Mouse (Mus musculus) liver, embryonic 13.5 days (tissue): ENCODE measurements around the gene Plau. TPM values are rescaled to one million over a fixed set of nuclear protein-coding genes. Genes with fewer than 3 reads are reported as not detected.
A peak's percentile ranks its signal among the peaks of the same experiment; 100 is the strongest.

Source experiments
- ATAC-seq: fragments of 200-750 bp; cut with Nextera tagmentation; 2 replicates; pipeline ENCODE4 v1.8.0; 2017; ENCODE audit warnings: low read depth, mild to moderate bottlenecking, moderate number of reproducible peaks, moderate library complexity
- DNase-seq: peaks from one replicate; pipeline ENCODE4 v3.0.0; 2022
- H3K27ac ChIP-seq: fragments of 300-500 bp; sonication (generic); 2 replicates; pipeline ENCODE4 v1.5.1; 2015; ENCODE audit warnings: moderate library complexity, mild to moderate bottlenecking, inconsistent platforms
- H3K27me3 ChIP-seq: fragments of 300-500 bp; sonication (generic); 2 replicates; pipeline ENCODE4 v1.6.1; 2015; ENCODE audit warnings: mild to moderate bottlenecking, inconsistent platforms
- H3K36me3 ChIP-seq: fragments of 300-500 bp; sonication (generic); 2 replicates; pipeline ENCODE4 v1.6.1; 2015; ENCODE audit warnings: mild to moderate bottlenecking, inconsistent platforms
- H3K4me1 ChIP-seq: fragments of 300-500 bp; sonication (generic); replicated peaks from 2 replicates; pipeline ENCODE4 v1.6.1; 2015; ENCODE audit warnings: inconsistent platforms
- H3K4me2 ChIP-seq: fragments of 300-500 bp; sonication (generic); 2 replicates; pipeline ENCODE4 v1.6.1; 2015; ENCODE audit warnings: inconsistent platforms, mild to moderate bottlenecking, moderate library complexity
- H3K4me3 ChIP-seq: fragments of 300-500 bp; sonication (generic); replicated peaks from 2 replicates; pipeline ENCODE4 v1.5.1; 2015; ENCODE audit warnings: mild to moderate bottlenecking, inconsistent platforms
- H3K9ac ChIP-seq: fragments of 300-500 bp; sonication (generic); 2 replicates; pipeline ENCODE4 v1.6.1; 2015; ENCODE audit warnings: mild to moderate bottlenecking, inconsistent platforms
- H3K9me3 ChIP-seq: fragments of 300-500 bp; sonication (generic); replicated peaks from 2 replicates; pipeline ENCODE4 v1.6.1; 2016; ENCODE audit warnings: inconsistent platforms
- WGBS: fragments of 180-500 bp; shearing (Covaris S2); methylation state at CpG from one replicate; pipeline ENCODE4 v1.1.7; 2015; ENCODE audit not compliant: insufficient replicate concordance; 5-methylcytosine and 5-hydroxymethylcytosine counted together
- polyA plus RNA-seq: library from polyadenylated mRNA; unstranded; fragments of >200 nt; fragmentation: Nextera tagmentation; extraction: Ambion mirVana; gene quantifications from 2 replicates; pipeline ENCODE4 v1.2.1, GENCODE M21; 2015

The Plau gene
- polyA plus RNA-seq, 1 experiment from 2014 or later: 0.74 TPM

DNA sequence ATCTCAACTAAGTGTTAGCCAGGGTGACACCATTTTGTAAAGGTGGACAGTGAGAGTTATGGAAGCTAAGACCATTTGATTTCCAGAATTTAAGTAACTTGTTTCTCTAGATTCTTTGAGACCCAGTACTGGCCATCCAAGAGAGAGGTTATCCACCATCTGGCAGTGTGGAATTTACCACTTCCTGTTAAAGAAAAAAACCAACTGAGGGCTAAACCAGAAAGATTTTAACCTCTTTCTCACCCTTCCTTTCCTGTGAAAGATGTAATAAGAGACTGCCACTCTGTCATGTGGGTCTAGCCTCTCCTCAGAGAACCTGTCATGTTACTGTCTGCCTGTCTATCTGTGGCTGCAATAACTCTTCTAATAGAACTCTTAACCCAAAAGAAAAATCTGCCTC lies 26.6 kb upstream of the Plau start:
- 0 out of 2 replicates have a peak, but pooled peaks cover 6% of the 10 kb centered on the region for H3K27me3 ChIP-seq
- H3K9ac ChIP-seq: no peak overlapping the region
- H3K27ac ChIP-seq: no peak overlapping the region
- no peak for DNase-seq
- H3K4me2 ChIP-seq: no peak overlapping the region
- H3K4me1 ChIP-seq: no peaks in the 10 kb centered on the region
- H3K9me3 ChIP-seq: no peaks in the 10 kb centered on the region
- ATAC-seq: no peak
- no peaks in the 10 kb centered on the region for H3K36me3 ChIP-seq
- no peak overlapping the region for H3K4me3 ChIP-seq

DNA sequence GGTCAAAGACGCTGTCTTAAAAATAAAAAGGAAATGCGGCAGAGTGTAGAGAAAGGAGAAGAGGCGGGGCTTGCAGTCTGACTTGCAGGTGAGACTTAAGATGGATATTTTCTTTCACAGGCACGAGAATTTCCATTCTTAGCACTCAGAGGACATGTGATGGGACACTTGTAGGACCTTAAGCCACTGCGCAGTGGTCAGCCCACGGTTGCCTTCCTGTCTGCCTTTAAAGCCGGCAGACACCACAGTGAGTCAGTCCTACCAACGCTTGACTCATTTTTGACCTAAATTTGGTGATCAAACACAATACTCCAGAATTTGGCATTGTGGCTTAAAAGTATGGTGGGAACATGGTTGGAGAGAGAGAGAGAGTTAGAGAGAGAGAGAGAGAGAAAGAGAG lies 25.2 kb upstream of the Plau start:
- no peak overlapping the region for H3K27ac ChIP-seq
- no peaks in the 10 kb centered on the region for H3K4me1 ChIP-seq
- H3K27me3 ChIP-seq: 0 out of 2 replicates have a peak, but pooled peaks cover 6% of the 10 kb centered on the region
- H3K36me3 ChIP-seq: no peaks in the 10 kb centered on the region
- DNase-seq (no peak), ATAC-seq (no peak)
- no peak overlapping the region for H3K9ac ChIP-seq
- H3K4me3 ChIP-seq: no peak overlapping the region
- 45% methylated on average over 8 of the region's 8 CpGs for WGBS
- no peak overlapping the region for H3K4me2 ChIP-seq
- no peaks in the 10 kb centered on the region for H3K9me3 ChIP-seq

DNA sequence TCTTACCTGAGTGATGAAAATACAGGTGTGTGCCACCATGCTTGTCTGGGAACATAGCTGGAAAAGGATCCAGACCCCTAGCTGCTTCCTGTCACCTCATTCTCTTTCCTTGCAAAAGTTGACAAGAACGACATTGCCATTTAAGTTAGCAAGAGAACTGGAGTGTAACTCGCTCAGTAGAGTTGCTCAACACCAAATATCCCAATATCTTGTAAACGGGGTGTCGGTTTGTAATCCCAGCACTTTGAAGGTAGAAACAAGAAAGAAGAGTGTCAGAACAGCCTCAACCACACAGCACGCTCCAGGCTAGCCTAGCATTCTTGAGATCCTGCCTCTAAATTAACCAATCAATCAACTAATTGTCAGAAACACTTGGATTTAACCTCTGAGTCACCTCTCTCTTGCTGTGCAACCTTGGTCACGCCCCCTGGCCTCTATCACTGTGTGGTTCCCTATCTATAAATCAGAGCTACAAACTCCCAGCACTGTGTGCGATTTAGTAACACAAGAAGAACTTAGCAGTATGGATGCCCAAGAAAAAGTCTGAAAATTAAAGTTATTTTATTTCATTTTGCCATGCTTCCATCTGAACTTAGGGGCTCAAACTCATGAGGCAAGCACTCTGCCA lies 24.6 kb upstream of the Plau start:
- Histone ChIP-seq H3K27me3 (0 out of 2 replicates have a peak, but pooled peaks cover 6% of the 10 kb centered on the region), H3K4me2 (no peak overlapping the region), H3K36me3 (no peaks in the 10 kb centered on the region), H3K9ac (no peak overlapping the region), H3K4me1 (no peaks in the 10 kb centered on the region), H3K9me3 (no peaks in the 10 kb centered on the region), H3K4me3 (no peak overlapping the region), H3K27ac (no peak overlapping the region)
- WGBS: 55% methylated on average over 7 of the region's 7 CpGs
- DNase-seq (no peak), ATAC-seq (no peak)

DNA sequence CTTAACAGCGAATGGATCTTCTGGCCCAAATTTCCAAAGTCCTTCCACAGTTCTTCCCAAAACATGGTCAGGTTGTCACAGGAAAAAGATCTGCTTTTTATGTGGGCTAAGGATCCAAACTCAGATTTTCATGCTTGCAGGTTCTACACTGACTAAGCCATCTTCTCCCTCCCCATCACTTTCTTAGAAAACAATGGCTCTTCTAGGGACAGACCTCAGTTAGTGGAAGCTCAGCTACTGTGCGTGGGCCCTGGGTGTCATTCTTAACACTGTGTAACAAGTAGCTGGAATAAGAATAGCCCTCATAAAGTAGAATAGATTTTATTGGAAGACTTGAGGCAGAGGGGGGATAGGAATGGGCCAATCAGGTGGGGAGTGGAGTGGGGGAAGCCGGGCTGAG lies 21.0 kb upstream of the Plau start:
- DNase-seq (no peak), ATAC-seq (no peak)
- Histone ChIP-seq H3K27me3 (0 out of 2 replicates have a peak, but pooled peaks cover 6% of the 10 kb centered on the region), H3K9ac (no peak overlapping the region), H3K36me3 (no peaks in the 10 kb centered on the region), H3K4me1 (no peaks in the 10 kb centered on the region), H3K27ac (no peak overlapping the region), H3K9me3 (no peaks in the 10 kb centered on the region), H3K4me2 (no peak overlapping the region), H3K4me3 (no peak overlapping the region)
- 65% methylated on average over 3 of the region's 3 CpGs for WGBS

DNA sequence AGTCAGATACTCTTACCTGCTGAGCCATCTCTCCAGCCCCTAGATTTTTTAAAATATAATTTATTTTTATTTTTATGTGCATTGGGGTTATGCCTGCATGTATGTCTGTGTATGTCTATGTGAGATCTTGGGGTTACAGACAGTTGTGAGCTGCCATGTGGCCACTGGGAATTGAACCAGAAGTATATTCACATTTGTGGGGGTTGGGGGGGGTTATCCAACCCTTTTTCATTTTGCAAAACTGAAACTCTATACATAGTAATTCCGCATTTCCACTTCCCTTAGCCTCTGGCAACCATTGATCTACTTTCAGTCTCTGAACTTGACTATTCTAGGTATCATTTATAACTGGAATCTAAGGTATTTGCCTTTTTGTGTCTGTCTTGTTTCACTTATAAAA lies 11.9 kb upstream of the Plau start:
- Histone ChIP-seq H3K27me3 (no peaks in the 10 kb centered on the region), H3K4me3 (no peak overlapping the region), H3K9ac (no peak overlapping the region), H3K27ac (no peak overlapping the region), H3K4me2 (no peak overlapping the region), H3K4me1 (no peaks in the 10 kb centered on the region), H3K9me3 (no peaks in the 10 kb centered on the region), H3K36me3 (no peaks in the 10 kb centered on the region)
- ATAC-seq: no peak
- 52% methylated on average over 1 of the region's 1 CpGs for WGBS
- no peak for DNase-seq

DNA sequence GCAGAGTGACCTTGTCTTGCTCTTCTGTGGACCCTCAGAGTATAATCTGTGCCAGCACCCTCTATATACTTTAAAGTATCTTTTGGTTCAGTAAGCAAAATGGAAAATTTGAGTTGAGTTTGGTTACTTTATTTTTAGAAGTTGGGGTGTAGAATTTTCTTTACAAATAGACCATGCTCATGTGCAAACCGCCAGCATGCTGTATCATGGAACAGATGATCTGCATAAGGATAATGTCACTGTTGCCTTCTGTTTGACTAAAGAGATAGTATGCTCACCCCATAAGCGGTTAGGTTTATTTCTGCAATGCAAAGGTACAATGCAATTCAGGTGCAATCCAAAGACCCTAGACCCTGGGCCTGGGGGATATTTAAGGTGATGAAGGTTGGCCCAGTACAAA lies 10.9 kb upstream of the Plau start:
- Histone ChIP-seq H3K27me3 (no peaks in the 10 kb centered on the region), H3K4me2 (no peak overlapping the region), H3K9ac (no peak overlapping the region), H3K9me3 (no peaks in the 10 kb centered on the region), H3K36me3 (no peaks in the 10 kb centered on the region), H3K27ac (no peak overlapping the region), H3K4me1 (no peaks in the 10 kb centered on the region), H3K4me3 (no peak overlapping the region)
- no peak for ATAC-seq
- WGBS: 73% methylated on average over 2 of the region's 2 CpGs
- no peak for DNase-seq

DNA sequence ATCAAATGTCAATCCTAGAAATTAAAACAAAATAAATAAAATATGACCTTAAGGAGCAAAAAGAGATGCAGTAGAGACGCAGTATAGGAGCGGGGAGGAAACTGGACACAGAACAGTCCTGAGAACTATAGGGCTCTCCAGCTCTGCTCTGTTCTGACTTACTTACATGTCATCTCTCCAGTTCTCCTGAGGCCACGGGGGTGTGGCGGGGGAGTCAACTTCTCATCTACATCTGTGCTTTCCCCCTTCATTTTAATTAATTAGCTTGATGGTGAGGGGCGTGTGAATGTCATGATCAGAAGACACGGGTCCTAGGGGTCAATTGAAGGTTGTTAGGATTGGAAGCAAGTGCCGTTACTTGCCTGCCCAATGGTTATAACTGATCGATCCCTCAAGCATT lies 9.4 kb upstream of the Plau start:
- 68% methylated on average over 8 of the region's 8 CpGs for WGBS
- no peak for DNase-seq
- H3K4me1 ChIP-seq: 0 out of 2 replicates have a peak, but pooled peaks cover 4% of the 10 kb centered on the region

DNA sequence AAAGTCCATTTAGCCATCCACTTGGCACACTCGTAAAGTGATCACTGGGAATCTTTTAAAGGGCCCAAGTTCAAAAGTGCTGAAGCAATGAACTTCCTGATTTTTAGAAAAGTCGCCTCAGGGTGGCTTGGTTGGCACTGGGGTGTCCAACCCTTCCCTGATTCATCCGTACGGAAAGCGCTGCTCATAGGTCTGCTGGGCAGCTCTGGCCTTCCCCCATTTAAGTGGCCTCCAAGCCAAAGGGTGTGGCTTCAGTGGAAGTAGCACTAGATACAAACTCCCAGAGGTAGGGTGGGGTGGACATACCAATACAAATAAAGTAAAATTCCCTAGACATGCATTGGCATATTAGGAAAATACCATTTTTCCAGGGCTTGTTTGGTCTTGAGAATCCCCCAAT lies 9.0 kb upstream of the Plau start:
- Histone ChIP-seq H3K4me2 (no peak overlapping the region), H3K4me3 (no peak overlapping the region), H3K9me3 (no peaks in the 10 kb centered on the region), H3K27ac (no peak overlapping the region), H3K4me1 (0 out of 2 replicates have a peak, but pooled peaks cover 4% of the 10 kb centered on the region), H3K36me3 (no peaks in the 10 kb centered on the region), H3K27me3 (no peaks in the 10 kb centered on the region), H3K9ac (no peak overlapping the region)
- ATAC-seq (no peak), DNase-seq (no peak)
- 76% methylated on average over 5 of the region's 5 CpGs for WGBS

More for the DNA sequence above, 9.4 kb upstream of the Plau start:
- Histone ChIP-seq H3K4me2 (no peak overlapping the region), H3K36me3 (no peaks in the 10 kb centered on the region), H3K9ac (no peak overlapping the region), H3K27ac (no peak overlapping the region), H3K9me3 (no peaks in the 10 kb centered on the region), H3K27me3 (no peaks in the 10 kb centered on the region), H3K4me3 (no peak overlapping the region)
- ATAC-seq: no peak

DNA sequence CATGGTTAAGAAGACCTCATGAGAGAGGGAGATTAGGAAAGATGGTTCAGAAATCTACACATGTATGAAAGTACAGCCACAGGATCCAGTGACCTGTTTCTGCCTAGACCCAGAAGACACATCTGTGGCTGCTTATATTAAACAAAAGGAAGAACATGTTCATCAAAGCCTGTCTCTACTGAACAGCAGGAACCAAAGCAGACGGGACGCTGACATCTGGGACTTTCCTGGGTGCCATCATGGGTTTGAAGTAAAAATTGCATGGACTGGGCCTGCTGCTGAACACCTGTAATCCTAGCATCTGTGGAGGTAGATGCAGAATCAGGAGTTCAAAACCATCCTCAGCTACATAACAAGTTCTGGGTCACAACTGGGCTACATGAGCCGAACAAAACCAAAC lies 7.9 kb upstream of the Plau start:
- H3K4me1 ChIP-seq: 0 out of 2 replicates have a peak, but pooled peaks cover 4% of the 10 kb centered on the region
- H3K27ac ChIP-seq: 0 out of 2 replicates have a peak overlapping the region, but pooled peaks have one; percentile 2
- H3K9me3 ChIP-seq: no peaks in the 10 kb centered on the region
- no peak overlapping the region for H3K9ac ChIP-seq
- no peaks in the 10 kb centered on the region for H3K36me3 ChIP-seq
- no peak overlapping the region for H3K4me3 ChIP-seq
- WGBS: 73% methylated on average over 3 of the region's 3 CpGs
- no peak overlapping the region for H3K4me2 ChIP-seq
- no peaks in the 10 kb centered on the region for H3K27me3 ChIP-seq
- ATAC-seq: no peak
- no peak for DNase-seq

DNA sequence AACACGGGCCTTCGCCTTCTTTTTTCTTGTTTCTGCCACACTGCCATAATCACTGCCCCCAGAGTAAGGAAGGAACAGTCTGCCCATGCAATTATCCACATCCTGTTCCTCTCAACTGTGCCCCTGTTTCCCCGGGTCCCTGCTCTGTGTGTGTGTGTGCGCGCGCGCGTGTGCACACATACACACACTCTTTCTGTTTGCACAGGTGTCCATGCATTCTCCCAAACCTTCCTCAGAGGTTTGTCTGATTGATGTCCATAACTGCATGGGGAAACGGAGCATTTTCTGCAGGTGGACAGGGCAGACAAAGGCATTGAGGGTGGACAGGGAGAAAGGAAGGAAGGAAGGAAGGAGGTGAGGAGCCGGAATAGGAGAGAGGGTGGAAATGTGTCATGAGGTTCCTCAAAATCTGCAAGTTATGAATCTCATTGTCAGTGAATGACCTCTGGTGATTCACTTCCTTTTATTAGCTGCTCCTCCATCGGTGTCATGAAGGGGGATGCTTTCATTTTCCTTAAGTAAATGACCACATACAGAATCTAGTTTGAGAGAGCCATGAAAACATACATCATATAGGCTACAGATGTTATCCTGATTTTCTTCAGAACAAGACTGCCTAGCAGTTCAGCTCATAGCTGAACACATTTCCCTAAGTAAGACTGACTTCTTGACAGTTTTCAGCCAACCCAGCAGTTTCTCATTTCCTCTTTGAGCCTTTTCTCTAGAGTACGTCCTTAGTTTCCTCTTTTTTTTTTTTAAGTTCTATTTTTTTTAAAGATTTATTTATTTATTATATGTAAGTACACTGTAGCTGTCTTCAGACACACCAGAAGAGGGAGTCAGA lies 6.7 kb upstream of the Plau start:
- H3K9ac ChIP-seq: no peak overlapping the region
- no peak for ATAC-seq

DNA sequence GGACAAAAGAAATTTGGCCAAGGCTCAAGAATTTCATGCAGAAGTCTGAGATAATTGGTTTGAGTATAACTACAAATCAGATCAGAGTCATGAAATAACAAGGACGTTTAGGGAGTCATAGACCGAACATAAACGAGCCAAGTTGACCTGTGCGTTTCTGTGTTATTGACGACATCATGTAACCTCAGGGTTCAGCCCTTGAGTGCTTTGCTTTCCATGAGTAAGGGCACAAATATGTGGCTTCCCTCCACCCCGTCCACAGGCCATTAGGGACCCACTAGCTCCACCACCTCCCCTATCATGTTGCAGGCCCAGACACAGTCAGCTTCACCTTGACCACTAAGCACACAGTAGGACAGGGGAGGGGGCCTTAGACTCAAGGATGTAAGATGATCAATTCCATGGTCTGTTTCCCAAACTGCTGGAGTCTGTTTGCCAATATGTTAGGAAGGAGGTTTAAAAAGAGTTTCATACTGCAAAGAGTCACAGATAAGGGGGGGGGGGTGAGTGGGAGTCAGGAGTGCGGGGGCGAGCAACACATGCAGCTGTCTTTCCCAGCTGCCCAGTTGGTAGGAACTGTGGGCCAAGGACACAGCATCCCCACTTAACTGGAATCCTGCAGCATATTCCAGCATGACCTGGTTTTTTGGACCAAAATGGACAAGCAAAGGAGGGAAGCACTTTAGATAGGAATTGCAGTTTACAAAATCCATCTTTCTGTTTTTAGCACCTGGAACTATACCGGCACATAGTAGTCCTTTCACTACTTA lies 5.1 kb upstream of the Plau start:
- DNase-seq (no peak), ATAC-seq (no peak)
- Histone ChIP-seq H3K27me3 (peaks cover 19% of the 10 kb centered on the region), H3K36me3 (no peaks in the 10 kb centered on the region), H3K4me1 (0 out of 2 replicates have a peak, but pooled peaks cover 4% of the 10 kb centered on the region), H3K4me2 (no peak overlapping the region), H3K9ac (no peak overlapping the region), H3K4me3 (no peak overlapping the region), H3K27ac (no peak overlapping the region), H3K9me3 (no peaks in the 10 kb centered on the region)
- WGBS: 66% methylated on average over 9 of the region's 9 CpGs

More for the DNA sequence above, 6.7 kb upstream of the Plau start:
- 21% methylated on average over 12 of the region's 12 CpGs for WGBS
- H3K4me1 ChIP-seq: 0 out of 2 replicates have a peak, but pooled peaks cover 4% of the 10 kb centered on the region
- peaks cover 8% of the 10 kb centered on the region for H3K27me3 ChIP-seq
- no peaks in the 10 kb centered on the region for H3K36me3 ChIP-seq
- H3K4me2 ChIP-seq: peak overlapping the region; percentile 16; the same call in 1 of the 2 replicates
- H3K27ac ChIP-seq: peak overlapping the region; percentile 47
- no peak overlapping the region for H3K4me3 ChIP-seq
- no peak for DNase-seq
- H3K9me3 ChIP-seq: no peaks in the 10 kb centered on the region
